Mouse (Mus musculus) heart, adult 18-20 months (tissue): ENCODE data around the gene Ttc29. TPM values are rescaled to one million over a fixed set of nuclear protein-coding genes. Genes with fewer than 3 reads are reported as not detected.

Experiments used
- DNase-seq, 2 experiments: peaks; one replicate each; pipeline ENCODE4 v3.0.0; 2021 to 2022; ENCODE audit warnings: mixed read lengths in 1 of 2
- total RNA-seq, 2 experiments: library from RNA; stranded (reverse); gene quantifications; 2 replicates each; pipeline ENCODE4 v1.2.3; 2021

Ttc29 gene
- total RNA-seq, 2 experiments from 2014 or later = 0.26 TPM; not detected in 1

GRCm38 (mm10) chr8:78278598-78278997 is 65.5 kb downstream of the Ttc29 start:
- DNase-seq = no peak

GRCm38 (mm10) chr8:78284805-78285204 is 71.7 kb downstream of the Ttc29 start:
- DNase-seq = no peak

- no peak for DNase-seq
Measured at GRCm38 (mm10) chr8:78285366-78285765, 72.3 kb downstream of the Ttc29 start.

- no peak for DNase-seq
Measured at GRCm38 (mm10) chr8:78289374-78289971, 76.4 kb downstream of the Ttc29 start.

GRCm38 (mm10) chr8:78290274-78290673 is 77.2 kb downstream of the Ttc29 start:
- no peak for DNase-seq

GRCm38 (mm10) chr8:78295494-78295893 is 82.4 kb downstream of the Ttc29 start:
- no peak for DNase-seq

GRCm38 (mm10) chr8:78303579-78303978 is 90.5 kb downstream of the Ttc29 start:
- no peak for DNase-seq

GRCm38 (mm10) chr8:78306604-78307003 is 93.5 kb downstream of the Ttc29 start:
- DNase-seq = no peak

- no peak for DNase-seq
Measured at GRCm38 (mm10) chr8:78307131-78307530, 94.0 kb downstream of the Ttc29 start.

- DNase-seq = no peak
Measured at GRCm38 (mm10) chr8:78309539-78309938, 96.4 kb downstream of the Ttc29 start.

GRCm38 (mm10) chr8:78315576-78315975 is 102.5 kb downstream of the Ttc29 start:
- no peak for DNase-seq

GRCm38 (mm10) chr8:78317666-78318065 is 104.6 kb downstream of the Ttc29 start:
- DNase-seq = no peak

- DNase-seq = no peak
Measured at GRCm38 (mm10) chr8:78323391-78323790, 110.3 kb downstream of the Ttc29 start.

GRCm38 (mm10) chr8:78340689-78341529 is 127.8 kb downstream of the Ttc29 start:
- DNase-seq = peak in 1 of 2 experiments; percentile 10

GRCm38 (mm10) chr8:78342151-78342550 is 129.1 kb downstream of the Ttc29 start:
- DNase-seq = no peak

- DNase-seq = no peak
Measured at GRCm38 (mm10) chr8:78344006-78344405, 130.9 kb downstream of the Ttc29 start.

GRCm38 (mm10) chr8:78345705-78346104 is 132.6 kb downstream of the Ttc29 start:
- no peak for DNase-seq

GRCm38 (mm10) chr8:78346131-78346621 is 133.1 kb downstream of the Ttc29 start:
- DNase-seq = no peak

- DNase-seq = no peak
Measured at GRCm38 (mm10) chr8:78353902-78354301, 140.8 kb downstream of the Ttc29 start.

- no peak for DNase-seq
Measured at GRCm38 (mm10) chr8:78354801-78355200, 141.7 kb downstream of the Ttc29 start.

GRCm38 (mm10) chr8:78390756-78391155 is 177.7 kb downstream of the Ttc29 start:
- DNase-seq = no peak

- no peak for DNase-seq
Measured at GRCm38 (mm10) chr8:78419272-78419671, 206.2 kb downstream of the Ttc29 start.

GRCm38 (mm10) chr8:78420101-78420503 is 207.0 kb downstream of the Ttc29 start:
- peak; percentile 10 for DNase-seq

- no peak for DNase-seq
Measured at GRCm38 (mm10) chr8:78423937-78424336, 210.8 kb downstream of the Ttc29 start.
